Mouse (Mus musculus) T-helper 2 cell (primary cell): ENCODE results near the gene Dmrtc1a.
"Not testable (repeated sequence)": the region's sequence is repeated elsewhere in the genome, so short reads cannot be mapped to it uniquely, and the experiment has no call there.

Source experiments
- in situ Hi-C: fragments of 300-600 bp; cut with MboI, MseI; formaldehyde crosslinking; loops from one replicate; pipeline ENCODE4 v1.15.1; 2025; ENCODE audit warnings: high pct_unique_total_duplicates

The Dmrtc1a gene

DNA sequence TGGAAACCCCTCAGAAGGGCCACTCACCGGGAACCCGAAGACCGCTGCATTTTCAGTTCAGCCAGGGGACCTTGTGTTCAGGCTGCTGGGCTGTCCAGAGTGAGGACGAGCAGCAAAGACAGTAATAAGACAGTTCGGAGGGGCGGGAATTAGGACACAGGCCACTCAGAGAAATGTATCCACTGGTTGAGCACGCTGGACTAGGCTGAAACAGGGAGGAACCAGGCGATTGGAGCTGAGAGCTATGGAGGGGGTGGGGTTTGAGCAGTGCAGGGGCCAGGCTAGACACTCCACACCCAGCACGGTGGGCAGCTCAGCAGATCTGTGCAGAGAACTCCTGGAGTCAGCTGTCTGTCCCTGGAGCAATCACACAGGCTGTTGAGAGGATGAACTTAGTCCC lies at the start of gene Dmrtc1a, which contains the start of gene 1700011M02Rik:
Gene Dmrtc1a (minus strand): TSS at position 101 of the 400 bp plus-strand sequence.
Gene 1700011M02Rik (plus strand): TSS at position 319 of the 400 bp plus-strand sequence.
- in situ Hi-C loops, result not testable (repeated sequence)

DNA sequence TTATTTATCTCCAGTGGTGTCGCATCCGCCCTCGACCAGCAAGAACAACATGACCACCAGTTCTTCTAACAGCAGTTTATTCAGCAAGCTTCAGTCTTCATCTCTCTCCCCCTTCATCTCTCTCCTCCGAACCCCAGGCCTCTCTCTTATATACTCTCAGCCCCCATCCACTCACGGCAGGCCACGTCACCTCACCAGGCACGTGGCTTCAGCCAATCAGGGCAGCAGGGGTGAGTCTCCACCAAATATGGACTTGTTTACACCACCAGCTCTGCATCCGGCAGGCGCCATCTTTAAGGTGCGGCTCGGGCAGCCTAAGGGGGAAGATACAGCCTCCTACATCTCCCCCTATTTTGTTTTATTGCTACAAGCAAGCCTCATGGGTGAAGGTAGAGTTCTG lies 41.6 kb upstream of the Dmrtc1a start:
- in situ Hi-C loops, result not testable (repeated sequence)

DNA sequence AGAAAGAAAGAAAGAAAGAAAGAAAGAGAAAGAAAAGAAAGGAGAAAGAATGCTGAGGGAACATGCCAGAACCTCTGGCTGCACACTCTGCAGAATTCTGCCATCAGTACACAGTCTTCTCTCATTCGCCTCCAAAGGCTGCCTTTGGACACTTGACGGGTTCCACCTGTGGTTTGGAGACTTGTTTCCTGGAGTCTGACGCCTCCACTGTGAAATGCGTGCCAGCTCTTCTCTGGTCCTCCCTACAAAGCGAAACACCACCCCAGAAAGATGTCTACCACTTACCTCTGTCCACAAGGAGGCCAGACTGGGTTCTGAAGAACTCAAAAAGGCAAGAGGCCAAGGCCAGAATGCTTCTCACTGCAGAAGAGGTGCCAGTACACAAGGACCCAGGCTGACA lies 28.3 kb upstream of the Dmrtc1a start:
- in situ Hi-C loops, result no loop called here

DNA sequence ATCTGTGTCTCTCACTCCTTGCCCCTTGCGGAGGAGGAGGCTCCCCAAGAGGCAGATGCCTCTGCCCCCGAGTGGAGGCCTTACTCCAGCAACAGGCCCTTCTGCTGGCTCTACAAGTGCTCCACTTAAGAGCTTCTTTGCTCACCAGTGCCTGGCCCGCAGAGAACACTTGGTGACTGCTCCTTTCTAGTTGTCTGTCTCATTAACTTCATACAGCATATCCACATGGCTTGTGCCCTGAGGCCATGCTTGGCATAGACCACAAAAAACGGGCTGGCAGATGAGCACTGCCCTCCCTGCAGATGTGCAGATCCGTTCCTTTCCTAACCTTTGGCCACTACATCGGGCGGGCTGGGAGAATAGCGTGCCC lies 25.9 kb upstream of the Dmrtc1a start:
- in situ Hi-C loops, result loop anchor here (5.0 kb wide), 1 partner anchor 252 kb away; no protein-coding TSS in a partner anchor

- in situ Hi-C loops, result loop anchor here (5.0 kb wide), 1 partner anchor 251 kb away; no protein-coding TSS in a partner anchor
These were observed 25.3 kb upstream of the Dmrtc1a start for GRCm38 (mm10) chrX:102933571-102934394.

- in situ Hi-C loops, result loop anchor here (5.0 kb wide), 1 partner anchor 251 kb away; no protein-coding TSS in a partner anchor
These were observed 24.6 kb upstream of the Dmrtc1a start for GRCm38 (mm10) chrX:102932992-102933570.

DNA sequence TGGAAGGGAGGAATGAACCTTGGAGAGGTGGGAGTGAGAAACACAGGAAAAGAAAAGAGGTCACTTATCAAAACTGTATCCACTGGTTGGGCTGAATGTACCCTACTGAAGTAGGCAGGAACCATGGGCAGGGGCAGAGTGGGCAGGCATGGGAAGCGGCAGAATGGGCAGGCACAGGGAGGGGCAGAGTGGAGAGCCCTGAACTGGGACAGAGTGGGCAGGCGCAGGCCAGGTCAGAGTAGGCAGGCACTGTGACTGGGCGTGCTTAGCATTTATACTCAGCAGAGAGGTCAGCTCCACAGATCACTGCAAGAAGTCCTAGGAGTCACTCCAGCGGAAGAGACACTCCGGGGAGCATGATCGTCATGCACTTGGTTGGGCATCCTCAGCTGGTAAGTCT lies 19.6 kb upstream of the Dmrtc1a start, which contains the start of gene 1700018G05Rik:
Gene 1700018G05Rik (plus strand): TSS at position 301 of the 400 bp plus-strand sequence.
- in situ Hi-C loops, result loop anchor here (5.0 kb wide), 1 partner anchor 104 kb away; no protein-coding TSS in a partner anchor

- in situ Hi-C loops, result loop anchor here (5.0 kb wide), 1 partner anchor 106 kb away; no protein-coding TSS in a partner anchor
These were observed 18.2 kb upstream of the Dmrtc1a start for GRCm38 (mm10) chrX:102926707-102927106.

GRCm38 (mm10) chrX:102914823-102915222 lies 6.3 kb upstream of the Dmrtc1a start:
- in situ Hi-C loops, result not testable (repeated sequence)

GRCm38 (mm10) chrX:102867871-102868270 lies 40.6 kb downstream of the Dmrtc1a start, which contains the start of gene 1700031F05Rik:
TSS of gene 1700031F05Rik (minus strand) at chrX:102867971.
- in situ Hi-C loops, result no loop called here

DNA sequence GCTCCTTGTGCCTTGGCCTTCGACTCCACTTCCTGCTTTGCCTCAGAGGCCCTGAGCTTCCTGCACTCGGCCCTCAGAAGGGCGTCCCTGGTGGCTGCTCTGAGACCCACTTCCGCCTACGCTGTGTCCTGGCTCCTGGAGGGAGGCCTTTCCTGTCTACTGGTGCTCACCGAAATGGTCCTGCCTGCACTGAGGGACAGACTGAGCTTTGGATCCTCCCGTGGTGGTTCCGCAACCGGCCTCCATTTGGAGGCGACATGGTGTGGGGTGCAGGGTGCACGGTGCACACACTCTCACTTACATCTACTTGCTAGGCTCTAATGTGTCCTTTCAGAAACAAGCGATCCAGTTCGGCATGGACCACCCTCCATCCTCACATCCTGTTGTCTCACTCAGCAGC lies 54.0 kb downstream of the Dmrtc1a start, which contains the start of gene Dmrtc1c2:
Gene Dmrtc1c2 (minus strand): TSS at position 101 of the 400 bp plus-strand sequence.
- in situ Hi-C loops, result not testable (repeated sequence)
